Mouse (Mus musculus): ENCODE measurements around the gene Grik3. TPM values are rescaled to one million over a fixed set of nuclear protein-coding genes. Genes with fewer than 3 reads are reported as not detected.
"Not testable (repeated sequence)": the region's sequence is repeated elsewhere in the genome, so short reads cannot be mapped to it uniquely, and the experiment has no call there.

The Grik3 gene
- polyA plus RNA-seq, 1 experiment from 2014 or later = 3.3 TPM

DNA sequence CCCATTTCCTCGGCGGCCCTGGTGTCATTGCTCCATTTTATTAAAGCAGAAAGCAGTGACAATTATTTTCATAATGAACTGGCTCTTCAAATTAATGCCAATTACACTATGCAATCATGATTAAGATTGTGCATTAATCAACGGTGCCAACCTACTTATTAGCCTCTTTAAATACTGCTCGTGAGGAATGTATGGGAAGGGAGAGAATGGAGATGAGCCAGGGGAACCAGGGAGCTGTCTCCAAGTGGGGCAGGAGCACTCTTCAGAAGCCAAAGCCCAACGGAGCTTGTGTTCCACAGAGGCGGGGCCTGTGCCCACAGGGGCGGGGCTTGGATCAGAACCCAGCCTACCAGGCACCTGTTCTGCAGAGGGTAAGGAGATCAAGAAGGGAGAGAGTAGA is 114.0 kb downstream of the Grik3 start:
- Histone ChIP-seq H3K9ac (no peak overlapping the region), H3K36me3 (no peaks in the 10 kb centered on the region), H3K4me3 (no peak overlapping the region), H3K9me3 (no peaks in the 10 kb centered on the region), H3K27me3 (replicated peaks) (no peaks in the 10 kb centered on the region), H3K4me2 (replicated peaks) (no peak overlapping the region), H3K27ac (no peak overlapping the region), H3K4me1 (peaks cover 6% of the 10 kb centered on the region; the same call in 1 of the 2 replicates)
- 57% methylated on average over 7 of the region's 7 CpGs for WGBS
- ATAC-seq (ENCODE audit: low FRiP score, low read depth) = no peak

- H3K27me3 ChIP-seq (replicated peaks) = no peaks in the 10 kb centered on the region
- no peaks in the 10 kb centered on the region for H3K9me3 ChIP-seq
- no peaks in the 10 kb centered on the region for H3K4me1 ChIP-seq
- ATAC-seq (ENCODE audit: low FRiP score, low read depth) = no peak
- H3K9ac ChIP-seq = no peak overlapping the region
- H3K36me3 ChIP-seq = no peaks in the 10 kb centered on the region
- 80% methylated on average over 6 of the region's 6 CpGs for WGBS
- no peak overlapping the region for H3K27ac ChIP-seq
- no peak overlapping the region for H3K4me2 ChIP-seq (replicated peaks)
- no peak overlapping the region for H3K4me3 ChIP-seq
These were observed 115.6 kb downstream of the Grik3 start for GRCm38 (mm10) chr4:125606147-125606546.

DNA sequence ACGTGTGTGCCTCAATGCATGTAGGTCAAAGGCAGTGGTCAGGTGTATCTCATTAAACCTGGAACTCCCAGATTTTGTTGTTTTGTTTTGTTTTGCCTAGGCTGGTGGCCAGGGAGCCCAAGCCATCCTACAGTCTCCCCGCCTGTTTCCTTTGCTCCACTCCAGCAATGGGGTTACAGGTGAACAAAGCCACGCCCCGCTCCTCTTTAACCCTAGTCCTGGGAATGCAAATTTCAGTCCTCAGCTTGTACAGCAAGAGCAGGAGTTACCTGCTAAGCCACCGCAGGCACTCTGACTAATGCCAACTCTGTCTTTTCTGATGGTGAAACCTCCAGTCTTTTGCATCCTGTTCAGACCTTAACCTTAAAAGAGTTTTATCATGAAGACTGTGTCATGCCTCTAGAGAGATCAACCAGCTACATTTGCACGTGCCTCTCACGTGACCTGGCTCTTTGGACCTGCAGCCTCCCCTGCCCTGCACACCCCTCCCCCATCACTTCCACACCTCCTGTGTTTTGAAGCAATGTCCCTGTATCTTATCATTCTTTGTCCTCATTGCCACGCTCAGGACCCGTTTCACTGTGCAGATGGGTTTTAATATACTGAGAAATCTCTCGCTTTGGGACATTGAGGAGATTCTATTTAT is 117.0 kb downstream of the Grik3 start:
- H3K9ac ChIP-seq = no peak overlapping the region
- WGBS = 63% methylated on average over 10 of the region's 10 CpGs
- H3K4me2 ChIP-seq (replicated peaks) = no peak overlapping the region
- H3K27me3 ChIP-seq (replicated peaks) = no peaks in the 10 kb centered on the region
- no peak overlapping the region for H3K4me3 ChIP-seq
- H3K9me3 ChIP-seq = no peaks in the 10 kb centered on the region
- H3K4me1 ChIP-seq = no peaks in the 10 kb centered on the region
- no peaks in the 10 kb centered on the region for H3K36me3 ChIP-seq
- H3K27ac ChIP-seq = no peak overlapping the region
- ATAC-seq (ENCODE audit: low FRiP score, low read depth) = no peak

DNA sequence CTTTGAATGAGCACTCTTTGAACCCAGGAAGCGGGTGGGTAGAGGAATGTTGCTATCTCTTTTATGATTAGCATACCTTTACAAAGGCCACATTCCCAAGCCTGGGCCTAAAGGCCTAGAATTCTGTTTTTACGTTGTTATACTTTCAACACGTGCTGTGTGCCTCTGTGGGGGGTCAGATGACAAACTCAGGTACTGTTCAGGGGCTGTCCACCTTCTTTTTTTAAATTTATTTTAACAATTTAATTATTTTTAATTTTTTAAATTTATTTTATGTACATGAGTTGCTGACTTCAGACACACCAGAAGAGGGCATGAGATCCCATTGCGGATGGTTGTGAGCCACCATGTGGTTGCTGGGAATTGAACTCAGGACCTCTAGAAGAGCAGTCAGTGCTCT is 118.4 kb downstream of the Grik3 start:
- not testable (repeated sequence) for H3K9me3 ChIP-seq; H3K4me3 ChIP-seq; H3K9ac ChIP-seq; H3K27me3 ChIP-seq (replicated peaks); ATAC-seq (ENCODE audit: low FRiP score, low read depth); H3K4me1 ChIP-seq; H3K4me2 ChIP-seq (replicated peaks); H3K36me3 ChIP-seq; H3K27ac ChIP-seq
- WGBS = 52% methylated on average over 3 of the region's 4 CpGs

DNA sequence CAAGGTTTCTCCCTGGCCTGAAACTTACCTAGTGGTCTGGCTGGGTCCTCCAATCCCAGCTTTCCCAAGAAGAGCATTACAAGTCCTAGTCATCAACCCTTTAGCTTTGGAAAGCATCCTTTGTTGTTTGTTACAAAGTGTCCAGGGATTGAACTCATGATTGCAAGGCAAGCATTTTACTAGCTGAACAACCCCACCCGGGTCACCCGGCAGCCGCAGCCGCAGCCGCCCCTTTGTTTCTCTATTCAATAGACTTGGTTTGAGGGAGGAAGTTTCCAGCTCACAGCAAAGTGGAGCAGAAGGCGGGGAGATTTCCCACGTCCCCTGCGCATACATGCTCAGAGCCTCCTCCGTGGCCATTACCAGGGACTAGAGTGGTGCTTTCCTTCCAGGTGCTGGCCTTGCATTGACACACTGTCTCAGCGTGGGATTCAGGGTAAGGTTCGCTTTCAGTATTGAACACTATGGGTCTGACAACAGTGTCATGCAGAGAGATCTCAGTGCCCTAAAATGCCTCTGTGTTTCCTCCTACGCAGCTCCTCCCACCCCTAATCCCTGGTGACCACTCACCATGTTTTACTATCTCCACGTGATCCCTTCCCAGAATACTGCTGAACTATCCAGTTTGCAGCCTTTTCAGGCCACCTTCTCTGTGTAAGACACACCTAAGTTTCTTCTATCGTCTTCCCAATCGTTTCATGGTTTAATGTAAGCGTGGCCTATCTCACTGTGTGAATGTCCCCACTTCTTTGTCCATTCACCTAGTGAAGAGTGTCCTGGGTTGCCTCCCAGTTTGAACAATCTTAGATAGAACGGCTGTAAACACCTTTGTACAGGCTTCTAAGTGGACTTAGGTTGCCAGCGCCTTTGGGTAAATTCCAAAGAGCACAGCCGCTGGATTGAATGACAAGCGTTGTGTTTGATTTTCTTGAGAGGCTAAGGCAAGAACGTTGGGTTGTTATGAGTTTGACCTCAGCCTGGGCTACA is 119.1 kb downstream of the Grik3 start:
- Histone ChIP-seq H3K9ac (no peak overlapping the region), H3K4me1 (no peaks in the 10 kb centered on the region), H3K4me3 (no peak overlapping the region), H3K9me3 (no peaks in the 10 kb centered on the region), H3K27me3 (replicated peaks) (no peaks in the 10 kb centered on the region), H3K27ac (no peak overlapping the region), H3K36me3 (no peaks in the 10 kb centered on the region), H3K4me2 (replicated peaks) (no peak overlapping the region)
- 55% methylated on average over 21 of the region's 21 CpGs for WGBS
- ATAC-seq (ENCODE audit: low FRiP score, low read depth) = no peak

GRCm38 (mm10) chr4:125617851-125618250 is 127.4 kb downstream of the Grik3 start:
- Histone ChIP-seq H3K36me3 (no peaks in the 10 kb centered on the region), H3K27me3 (replicated peaks) (no peaks in the 10 kb centered on the region), H3K27ac (no peak overlapping the region), H3K4me2 (replicated peaks) (no peak overlapping the region), H3K4me1 (no peaks in the 10 kb centered on the region), H3K9me3 (no peaks in the 10 kb centered on the region), H3K9ac (no peak overlapping the region), H3K4me3 (no peak overlapping the region)
- no peak for ATAC-seq (ENCODE audit: low FRiP score, low read depth)
- WGBS = 84% methylated on average over 14 of the region's 14 CpGs

DNA sequence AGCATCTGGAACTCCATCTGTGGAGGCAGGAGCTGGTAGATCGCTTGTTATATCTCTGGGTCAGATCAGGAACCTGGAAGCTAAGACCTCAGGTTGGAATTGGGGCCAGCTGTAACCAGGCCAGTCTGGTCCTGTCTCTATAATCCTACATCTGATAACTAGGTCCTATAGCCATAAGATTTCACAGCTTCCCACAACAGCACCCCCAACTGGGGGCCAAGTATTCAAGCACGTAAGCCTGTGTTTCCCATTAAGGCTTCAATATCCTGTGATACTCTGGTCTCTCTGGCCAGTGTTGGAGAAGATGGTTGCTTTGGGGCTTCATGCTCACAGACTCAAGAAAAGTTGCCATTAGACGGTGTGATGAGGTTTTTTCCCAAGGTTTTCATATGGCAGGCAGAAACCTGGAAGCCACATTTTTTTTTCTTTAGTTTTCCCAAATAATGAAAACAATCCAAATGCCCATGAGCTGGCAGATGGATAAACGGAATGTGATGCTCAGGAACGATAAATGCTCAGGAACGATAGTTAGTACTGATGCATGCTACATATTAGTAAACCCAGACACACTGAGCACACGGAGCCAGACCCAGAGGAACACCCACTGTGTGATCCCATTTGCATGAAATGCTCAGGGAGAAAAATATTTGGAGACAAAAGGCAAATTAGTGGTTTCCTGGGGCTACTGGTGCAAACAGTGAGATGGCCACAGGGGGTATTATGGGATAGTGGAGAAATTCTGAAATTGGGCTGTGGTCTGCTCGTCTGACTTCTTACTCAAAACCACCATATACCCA is 128.2 kb downstream of the Grik3 start:
- Histone ChIP-seq H3K27ac (no peak overlapping the region), H3K9me3 (no peaks in the 10 kb centered on the region), H3K36me3 (no peaks in the 10 kb centered on the region), H3K4me2 (replicated peaks) (no peak overlapping the region), H3K4me1 (no peaks in the 10 kb centered on the region; the same call in 1 of the 2 replicates), H3K27me3 (replicated peaks) (no peaks in the 10 kb centered on the region), H3K9ac (no peak overlapping the region), H3K4me3 (no peak overlapping the region)
- ATAC-seq (ENCODE audit: low FRiP score, low read depth) = no peak
- 81% methylated on average over 8 of the region's 8 CpGs for WGBS

DNA sequence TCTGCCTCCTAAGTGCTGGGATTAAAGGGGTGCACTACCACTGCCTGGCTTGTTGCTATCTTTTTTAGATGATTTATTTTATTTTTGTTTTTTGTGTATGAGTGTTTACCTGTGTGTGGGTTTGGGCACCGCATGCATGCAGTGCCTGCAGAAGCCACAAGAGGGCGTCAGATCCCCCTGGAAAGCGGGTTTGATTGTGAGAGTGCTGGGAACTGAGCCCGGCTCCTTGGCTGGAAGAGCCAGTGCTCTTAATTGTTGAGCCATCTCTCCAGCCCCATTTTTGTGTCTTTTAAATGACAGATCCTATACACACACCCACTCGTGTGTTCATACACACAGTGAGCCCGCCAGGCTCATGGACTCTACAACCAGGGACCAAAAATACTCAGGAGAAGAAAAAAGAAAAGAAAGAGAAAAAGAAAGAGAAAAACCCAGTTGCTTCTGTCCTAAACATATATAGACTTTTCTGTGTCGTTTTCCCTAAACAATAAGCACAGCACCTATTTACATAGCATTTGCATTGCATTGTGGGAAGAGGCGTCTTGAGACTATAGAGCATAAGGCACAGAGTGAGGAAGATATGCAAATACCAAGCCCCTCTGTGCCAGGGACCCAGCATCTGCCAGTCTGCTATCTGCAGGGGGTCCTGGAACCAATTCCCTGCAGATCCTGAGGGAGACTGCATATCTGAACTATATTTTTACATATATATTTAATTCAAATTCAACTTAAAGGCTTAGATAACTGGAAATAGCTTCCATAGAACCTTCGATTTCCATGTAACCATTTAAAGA is 134.6 kb downstream of the Grik3 start:
- no peak overlapping the region for H3K4me3 ChIP-seq
- H3K4me1 ChIP-seq = no peaks in the 10 kb centered on the region; the same call in 1 of the 2 replicates
- no peak overlapping the region for H3K9ac ChIP-seq
- H3K9me3 ChIP-seq = no peaks in the 10 kb centered on the region
- 92% methylated on average over 9 of the region's 9 CpGs for WGBS
- no peak overlapping the region for H3K27ac ChIP-seq
- no peak overlapping the region for H3K4me2 ChIP-seq (replicated peaks)
- no peaks in the 10 kb centered on the region for H3K36me3 ChIP-seq
- no peaks in the 10 kb centered on the region for H3K27me3 ChIP-seq (replicated peaks)
- no peak for ATAC-seq (ENCODE audit: low FRiP score, low read depth)

DNA sequence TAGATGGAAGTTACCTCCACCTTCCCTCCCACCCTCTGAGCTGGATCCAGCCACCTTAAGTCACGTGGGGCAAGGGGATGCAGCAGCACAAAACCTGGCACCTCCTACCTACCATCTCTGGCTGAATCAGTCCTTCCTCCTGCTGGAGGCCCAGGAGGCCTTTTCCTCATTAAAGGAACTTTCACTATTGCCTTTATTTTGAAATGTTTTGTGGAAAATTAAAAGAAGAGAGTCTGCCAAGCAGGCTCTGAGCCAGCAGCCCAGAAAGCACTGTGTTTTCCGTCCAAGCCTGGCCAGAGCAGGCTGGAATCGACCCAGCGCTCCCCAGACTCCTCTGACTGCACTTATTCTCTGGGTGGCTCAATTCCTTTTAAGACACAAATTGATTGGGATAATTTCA is 139.0 kb downstream of the Grik3 start:
- 82% methylated on average over 4 of the region's 4 CpGs for WGBS
- no peak overlapping the region for H3K27ac ChIP-seq
- no peak overlapping the region for H3K4me3 ChIP-seq
- no peak overlapping the region for H3K9ac ChIP-seq
- no peak for ATAC-seq (ENCODE audit: low FRiP score, low read depth)
- H3K36me3 ChIP-seq = no peaks in the 10 kb centered on the region
- no peaks in the 10 kb centered on the region for H3K9me3 ChIP-seq
- no peaks in the 10 kb centered on the region for H3K27me3 ChIP-seq (replicated peaks)
- no peak overlapping the region for H3K4me2 ChIP-seq (replicated peaks)
- no peaks in the 10 kb centered on the region for H3K4me1 ChIP-seq

DNA sequence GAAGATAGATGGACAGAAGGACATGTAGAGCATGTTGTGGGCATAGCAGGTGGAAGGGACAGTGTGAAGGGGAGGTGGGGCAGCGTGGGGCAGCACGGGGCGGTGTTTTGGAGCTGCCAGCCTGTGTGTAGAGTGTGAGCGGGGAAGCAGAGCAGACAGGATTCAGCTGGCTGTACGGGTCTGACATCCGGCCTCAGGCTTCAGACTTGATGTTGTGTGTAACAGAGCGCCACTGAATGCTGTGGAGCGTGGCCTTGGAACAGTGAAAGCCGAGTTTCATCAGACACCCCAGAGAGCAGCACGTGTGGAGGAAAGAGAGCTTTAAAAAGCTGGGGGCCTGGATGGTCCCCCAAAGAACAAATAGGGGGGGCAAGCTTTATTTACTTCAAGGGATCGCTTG is 144.5 kb downstream of the Grik3 start:
- Histone ChIP-seq H3K27ac (no peak overlapping the region), H3K27me3 (replicated peaks) (no peaks in the 10 kb centered on the region; the same call in 1 of the 2 replicates), H3K9ac (no peak overlapping the region), H3K36me3 (no peaks in the 10 kb centered on the region; the same call in 1 of the 2 replicates), H3K4me3 (no peak overlapping the region), H3K4me2 (replicated peaks) (no peak overlapping the region), H3K4me1 (peaks cover 3% of the 10 kb centered on the region; the same call in 1 of the 2 replicates), H3K9me3 (no peaks in the 10 kb centered on the region)
- WGBS = 80% methylated on average over 11 of the region's 11 CpGs
- no peak for ATAC-seq (ENCODE audit: low FRiP score, low read depth)

DNA sequence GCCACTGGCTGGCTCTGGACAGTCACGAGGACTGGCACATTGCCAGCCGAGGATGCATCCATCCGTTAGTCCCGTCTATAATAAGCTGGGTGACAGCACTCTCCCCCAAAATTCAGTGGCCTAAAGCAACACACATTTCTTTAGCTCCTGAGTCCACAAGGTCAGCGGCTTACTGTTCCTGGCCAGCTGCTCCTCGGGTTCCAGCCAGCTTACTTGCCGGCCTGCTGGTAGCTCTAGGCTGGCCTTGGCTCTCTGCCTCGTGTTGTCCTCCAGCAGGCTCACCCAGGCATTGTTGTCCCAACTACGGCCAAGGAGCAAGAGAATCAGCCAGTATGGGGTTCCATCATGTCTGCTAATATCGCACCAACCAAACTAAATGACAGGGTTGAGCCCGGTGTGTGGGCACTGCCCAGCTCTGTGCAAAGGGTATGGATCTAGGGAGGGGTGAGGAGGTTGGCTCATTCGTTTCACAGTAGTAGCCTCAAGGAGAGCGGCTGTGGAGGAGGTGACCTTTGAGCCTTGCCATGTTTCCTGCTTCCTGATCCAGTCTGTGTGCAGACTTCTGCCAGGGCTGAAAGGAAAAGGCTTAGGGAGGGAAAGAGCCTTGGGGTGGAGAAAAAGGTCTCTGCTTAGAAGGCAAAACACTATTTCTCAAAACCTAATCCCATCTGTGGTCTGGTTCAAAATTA is 146.3 kb downstream of the Grik3 start:
- WGBS = 78% methylated on average over 13 of the region's 13 CpGs
- no peak overlapping the region for H3K27ac ChIP-seq

More for the DNA sequence above, 146.3 kb downstream of the Grik3 start:
- H3K9me3 ChIP-seq = no peaks in the 10 kb centered on the region
- ATAC-seq (ENCODE audit: low FRiP score, low read depth) = no peak
- no peak overlapping the region for H3K9ac ChIP-seq
- no peak overlapping the region for H3K4me3 ChIP-seq
- H3K4me1 ChIP-seq = peaks cover 5% of the 10 kb centered on the region
- no peaks in the 10 kb centered on the region; the same call in 1 of the 2 replicates for H3K36me3 ChIP-seq
- H3K27me3 ChIP-seq (replicated peaks) = no peaks in the 10 kb centered on the region; the same call in 1 of the 2 replicates
- no peak overlapping the region for H3K4me2 ChIP-seq (replicated peaks)
